Mouse (Mus musculus) stomach, postnatal 0 days (tissue): ENCODE results near the gene Mup19.
"Not testable (repeated sequence)": the region's sequence is repeated elsewhere in the genome, so short reads cannot be mapped to it uniquely, and the experiment has no call there.

Experiments
- CTCF ChIP-seq: IDR thresholded peaks from 2 replicates; pipeline ENCODE4 v1.5.1; 2016; ENCODE audit warnings: antibody characterized with exemption, low read depth, mild to moderate bottlenecking, moderate library complexity
- EP300 ChIP-seq: optimal IDR thresholded peaks from 2 replicates; pipeline ENCODE3; 2016; ENCODE audit warnings: antibody characterized with exemption

DNA sequence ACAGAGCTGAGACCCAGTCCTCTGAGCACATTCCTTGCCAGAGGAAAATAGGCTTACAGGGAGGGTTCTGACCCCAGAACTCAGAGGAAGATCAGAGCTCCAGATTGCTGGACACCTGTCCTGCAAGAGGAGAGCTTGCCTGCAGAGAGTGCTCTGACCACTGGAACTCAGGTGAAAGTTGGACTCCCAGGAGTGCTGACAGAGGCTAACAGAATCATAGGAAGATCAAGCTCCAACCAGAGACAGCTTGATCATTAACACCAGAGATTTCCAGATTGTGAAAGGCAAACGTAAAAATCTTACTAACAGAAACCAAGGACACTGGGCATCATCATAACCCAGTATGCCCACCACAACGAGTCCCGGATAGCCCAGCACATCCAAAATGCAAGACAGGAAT is 26.9 kb upstream of the Mup19 start:
- TF ChIP-seq CTCF, EP300: not testable (repeated sequence)
